Mouse (Mus musculus) frontal cortex, adult (tissue): Measurements from ENCODE around the gene Sbf2.

Experiments used
- ATAC-seq: cut with Nextera tagmentation; 2 replicates; pipeline ENCODE4 v1.9.2; 2017; ENCODE audit warnings: mild to moderate bottlenecking, moderate library complexity, mixed read lengths; ENCODE audit not compliant: low TSS enrichment

Gene Sbf2

DNA sequence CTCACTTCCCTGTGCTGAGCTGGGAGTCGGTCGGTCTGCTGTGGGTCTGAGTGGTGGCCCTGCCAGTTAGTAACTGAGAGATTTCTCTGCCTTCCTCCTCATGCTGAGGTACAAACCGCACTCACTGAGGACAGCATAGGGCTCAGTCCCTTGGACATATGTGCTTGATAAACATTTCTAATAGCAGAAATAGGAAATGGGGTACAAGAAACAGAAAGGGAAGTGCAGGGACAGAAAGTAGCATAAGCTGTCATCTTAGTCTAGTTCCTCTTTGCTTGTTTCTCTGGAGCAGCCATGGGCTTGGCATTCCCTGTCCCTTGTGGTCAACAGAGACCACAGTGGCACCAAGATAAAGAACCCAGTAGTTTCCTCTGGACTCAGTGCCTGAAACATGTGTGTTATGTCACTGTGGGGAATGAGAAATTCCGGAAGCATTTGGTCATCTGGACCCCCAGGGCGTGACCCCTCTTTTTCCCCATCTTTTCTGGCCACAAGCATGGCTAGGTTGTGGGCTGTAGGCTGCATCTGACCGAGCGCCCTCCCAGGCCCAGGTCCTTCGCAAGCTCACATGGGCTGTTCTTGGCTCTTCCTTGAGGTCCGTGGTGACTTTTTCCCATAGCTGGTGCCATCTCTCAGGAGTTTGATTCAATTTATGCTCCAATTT, 301.2 kb downstream of the Sbf2 start:
- no peak for ATAC-seq

DNA sequence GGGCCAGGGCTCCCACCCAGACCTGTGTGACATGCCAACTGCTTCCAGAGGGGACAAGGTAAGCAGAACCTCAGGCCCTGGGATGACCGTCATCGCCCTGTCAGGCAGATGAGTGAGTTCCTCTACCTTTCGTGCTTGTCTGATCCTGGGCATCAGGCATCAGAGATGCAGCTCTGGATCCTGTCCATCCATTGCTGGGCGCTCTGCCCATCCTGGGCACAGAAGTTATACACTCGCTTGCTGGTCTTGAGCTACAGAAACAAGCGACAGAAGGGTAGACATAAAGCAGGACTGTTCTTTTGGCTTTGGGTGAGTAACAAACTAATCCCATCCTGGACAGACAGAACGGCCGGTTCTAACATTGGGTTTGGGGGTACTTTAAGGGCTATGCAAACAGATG, 305.5 kb downstream of the Sbf2 start:
- ATAC-seq, result no peak

DNA sequence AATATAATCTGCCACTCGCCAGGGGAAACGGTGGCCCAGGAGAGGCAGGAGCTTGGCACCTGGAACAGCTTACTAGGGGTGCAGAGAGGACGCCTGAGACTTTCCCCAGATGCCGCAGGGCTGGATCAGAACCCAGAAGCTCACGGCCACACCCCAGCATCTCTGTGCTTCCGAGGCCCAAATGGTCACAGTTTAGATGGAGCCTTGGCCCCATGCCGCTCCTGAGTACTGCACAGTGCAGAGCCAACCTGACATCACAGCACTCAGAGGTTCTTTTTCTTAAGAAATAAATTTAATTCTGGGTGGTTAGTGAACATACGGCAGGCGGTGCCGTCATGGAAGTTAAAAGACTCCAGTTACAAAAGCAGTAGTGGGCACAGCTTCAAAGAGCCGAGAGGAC, 307.0 kb downstream of the Sbf2 start:
- ATAC-seq, result no peak

DNA sequence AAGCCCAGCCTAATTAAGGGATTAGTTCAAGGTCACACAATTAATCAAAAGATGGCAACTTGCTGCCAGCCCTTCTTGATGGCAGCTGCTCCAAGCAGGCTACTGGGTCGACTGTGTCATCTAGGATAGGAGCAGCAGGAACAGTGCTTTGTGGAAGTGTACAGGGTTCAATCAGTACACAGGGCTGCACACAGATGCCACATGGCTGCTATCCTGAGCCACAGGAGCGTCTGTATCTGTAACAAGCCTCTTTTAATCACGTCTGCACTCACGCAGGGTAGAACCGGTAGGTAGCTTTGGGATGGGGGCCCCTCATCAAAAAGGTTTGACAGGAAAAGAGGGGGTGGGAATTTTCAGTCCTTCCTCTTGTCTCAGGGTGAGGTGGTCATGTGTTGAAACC, 308.4 kb downstream of the Sbf2 start:
- no peak for ATAC-seq

DNA sequence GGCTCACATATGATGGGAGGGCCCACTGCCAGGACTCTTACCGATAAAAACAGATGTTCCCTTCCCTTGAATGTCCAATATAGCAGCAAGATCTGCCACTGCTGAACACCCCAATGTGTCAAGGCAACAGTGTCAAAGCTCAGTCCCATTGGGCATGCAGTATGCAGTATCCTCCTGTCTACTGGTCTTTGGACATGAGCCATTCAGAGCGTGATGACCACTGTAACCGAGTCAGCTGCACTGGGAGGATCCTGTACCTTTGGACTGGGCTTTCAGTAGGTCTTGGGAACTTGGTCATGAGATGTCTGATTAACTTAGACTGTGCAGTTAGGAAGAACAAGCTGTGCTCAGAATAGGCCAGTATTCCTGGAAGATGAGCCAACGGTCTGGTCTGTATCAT, 309.2 kb downstream of the Sbf2 start:
- ATAC-seq, result no peak

DNA sequence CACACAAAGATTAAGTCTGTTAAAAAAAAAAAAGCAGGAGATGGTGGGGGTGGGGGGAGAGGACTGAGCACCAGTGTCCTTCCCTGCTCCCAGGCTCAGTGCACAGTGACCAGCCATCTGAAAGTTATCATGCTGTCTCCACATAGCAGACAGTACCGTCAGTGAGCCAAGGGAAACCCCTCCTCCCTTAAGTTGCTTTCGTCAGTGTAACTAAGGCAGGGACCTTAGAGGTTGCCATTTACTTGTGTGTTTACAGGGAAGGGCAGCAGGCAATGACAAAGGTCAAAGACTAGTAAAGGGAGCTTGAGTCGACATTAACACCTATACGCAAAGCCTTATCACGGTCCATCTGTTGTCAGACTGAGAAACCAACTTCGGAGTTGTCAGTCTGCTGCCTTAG, 311.8 kb downstream of the Sbf2 start:
- ATAC-seq, result no peak

DNA sequence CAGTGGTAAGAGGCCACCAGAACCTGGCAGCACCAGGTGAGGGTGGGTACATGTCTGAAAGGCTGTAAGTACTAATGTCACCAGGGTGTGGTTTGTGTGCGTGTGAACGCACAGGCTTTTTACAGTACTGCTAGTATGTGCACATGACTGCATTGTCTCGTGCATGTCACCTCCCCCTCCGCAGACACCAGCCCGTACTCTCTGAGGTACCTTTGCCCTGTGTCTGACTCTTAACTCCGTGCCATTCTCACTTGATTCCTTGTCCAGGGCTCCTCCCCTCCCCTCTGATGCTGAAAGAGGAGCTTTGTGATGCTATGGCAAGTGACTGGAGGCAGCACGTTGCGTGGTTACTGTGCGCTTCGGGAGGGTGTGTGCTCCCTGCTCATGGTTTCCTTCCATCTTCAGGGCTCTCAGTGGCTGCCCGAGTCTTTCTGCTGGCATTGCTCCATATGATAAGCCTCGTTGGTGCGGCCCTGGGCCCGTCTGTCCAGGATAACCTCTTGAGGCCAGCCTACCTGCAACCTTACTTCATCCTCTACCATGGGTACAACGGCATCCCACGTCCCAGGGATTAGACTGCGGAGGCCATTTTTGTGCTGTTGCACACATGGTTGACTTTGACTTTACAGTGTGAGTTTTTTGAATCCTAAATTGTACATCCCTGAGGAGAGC, 315.8 kb downstream of the Sbf2 start:
- no peak for ATAC-seq

DNA sequence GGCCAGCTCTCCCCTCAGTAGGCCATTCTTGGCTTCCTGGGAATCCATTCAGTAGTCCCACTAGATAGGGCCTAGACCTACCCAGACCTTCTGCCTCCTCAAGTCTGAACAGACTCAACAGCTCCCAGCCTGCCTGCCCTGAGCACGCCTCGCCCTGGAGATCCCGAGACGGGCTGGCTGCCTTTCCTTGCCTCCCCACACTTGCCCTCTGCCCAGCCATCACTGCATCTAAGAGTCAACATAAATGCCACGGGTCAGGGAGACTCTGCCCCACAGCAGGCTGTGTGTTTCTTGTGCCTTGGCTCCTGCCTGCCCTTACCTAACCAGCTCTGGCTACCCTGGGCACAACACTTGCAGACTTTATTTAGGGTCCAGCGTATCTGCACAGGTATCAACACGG, 316.6 kb downstream of the Sbf2 start:
- no peak for ATAC-seq

DNA sequence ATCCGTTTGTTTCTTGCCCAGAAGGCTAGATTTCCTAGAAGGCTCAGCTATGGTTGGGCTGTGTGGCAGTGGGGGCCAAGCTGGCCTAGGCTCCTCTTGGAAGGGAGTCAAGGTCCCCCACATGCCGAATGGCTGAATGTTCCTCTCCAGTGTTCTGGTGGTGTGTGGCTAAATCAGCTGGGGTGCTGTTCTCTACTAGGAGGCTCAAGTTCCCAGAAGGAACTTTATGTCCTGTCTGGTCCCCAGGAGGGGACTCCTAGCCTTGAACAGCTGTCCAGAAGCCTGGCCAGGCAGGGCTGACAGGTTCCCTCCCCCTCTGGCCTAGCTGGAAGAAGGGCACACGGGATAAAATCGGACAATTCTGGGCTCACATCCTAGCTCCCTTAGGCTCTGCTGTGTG, 317.1 kb downstream of the Sbf2 start:
- ATAC-seq, result no peak

DNA sequence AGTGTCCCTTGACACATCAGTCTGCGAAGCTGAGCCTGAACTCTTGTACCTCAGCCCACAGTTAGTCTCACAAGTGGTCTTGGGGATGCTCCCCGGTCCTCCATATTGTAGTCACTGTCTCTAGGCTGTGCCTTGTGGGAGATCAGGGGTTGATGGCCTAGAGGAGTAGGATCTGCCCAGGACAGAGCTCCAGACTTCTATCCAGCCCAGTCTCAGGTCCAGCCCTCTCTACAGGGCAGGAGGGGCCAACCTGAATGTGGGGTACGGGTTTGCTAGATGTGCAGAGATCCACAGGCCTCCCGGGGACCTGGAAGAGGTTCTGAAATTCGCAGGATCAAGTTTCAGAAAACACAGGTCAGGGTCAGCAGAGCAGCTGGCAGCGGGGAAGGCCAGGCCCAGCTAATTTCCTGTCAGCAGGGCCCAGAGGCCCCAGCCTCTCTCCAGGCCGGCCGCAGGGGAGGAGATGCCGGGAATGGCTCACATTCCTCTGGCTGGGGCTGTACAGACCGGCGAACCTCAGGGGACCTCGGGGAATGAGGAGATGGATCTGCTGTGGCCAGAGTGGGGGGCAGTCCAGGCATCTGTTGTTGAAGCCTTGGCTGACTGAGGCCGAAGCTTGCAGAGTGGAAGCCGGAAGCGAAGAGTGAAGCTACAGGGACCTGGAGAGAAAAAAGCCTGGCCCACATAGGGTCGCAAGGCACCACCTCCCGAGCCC, 317.7 kb downstream of the Sbf2 start:
- ATAC-seq, result no peak

DNA sequence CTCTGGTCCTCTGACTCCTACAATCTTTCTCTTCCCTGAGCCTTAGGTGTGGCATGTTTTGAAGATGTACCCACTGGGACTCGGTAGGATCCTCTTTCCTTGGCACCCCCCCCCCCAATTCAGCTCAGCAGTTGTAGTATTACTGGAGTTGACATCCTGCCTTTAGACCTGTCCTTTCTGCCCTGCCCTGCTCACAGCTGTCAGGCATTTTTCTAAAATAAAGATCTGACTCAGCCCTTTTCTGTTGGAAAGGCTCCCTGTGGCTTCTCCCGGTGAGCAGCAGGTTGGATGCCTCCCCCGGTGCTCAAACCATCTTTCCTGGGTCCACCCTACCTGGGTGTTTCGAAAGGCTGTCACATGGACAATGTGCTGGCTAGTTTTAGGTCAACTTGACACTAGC, 325.1 kb downstream of the Sbf2 start:
- ATAC-seq, result no peak

DNA sequence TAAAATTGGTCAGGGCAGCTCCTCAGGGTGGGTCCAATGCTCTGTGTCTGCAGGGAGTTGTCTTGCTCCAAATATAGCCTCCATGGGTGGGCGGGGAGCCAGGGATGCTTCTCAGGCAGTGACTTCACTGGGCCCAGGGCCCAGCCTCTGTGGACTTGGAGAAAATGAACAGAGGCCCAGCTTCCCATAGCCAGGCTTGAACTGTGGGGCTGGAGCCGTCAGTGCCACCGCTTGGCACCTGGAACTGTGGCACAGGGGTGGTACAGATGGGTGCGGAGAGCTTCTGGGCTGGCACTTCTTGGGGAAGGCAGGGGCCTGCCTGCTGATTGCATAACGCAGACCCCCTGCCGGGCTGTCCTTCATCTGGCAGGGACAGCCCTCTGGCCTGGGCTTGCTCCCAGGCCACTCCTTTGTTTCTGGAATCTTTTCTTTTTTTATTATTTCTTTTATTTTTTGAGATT, 326.0 kb downstream of the Sbf2 start:
- no peak for ATAC-seq

DNA sequence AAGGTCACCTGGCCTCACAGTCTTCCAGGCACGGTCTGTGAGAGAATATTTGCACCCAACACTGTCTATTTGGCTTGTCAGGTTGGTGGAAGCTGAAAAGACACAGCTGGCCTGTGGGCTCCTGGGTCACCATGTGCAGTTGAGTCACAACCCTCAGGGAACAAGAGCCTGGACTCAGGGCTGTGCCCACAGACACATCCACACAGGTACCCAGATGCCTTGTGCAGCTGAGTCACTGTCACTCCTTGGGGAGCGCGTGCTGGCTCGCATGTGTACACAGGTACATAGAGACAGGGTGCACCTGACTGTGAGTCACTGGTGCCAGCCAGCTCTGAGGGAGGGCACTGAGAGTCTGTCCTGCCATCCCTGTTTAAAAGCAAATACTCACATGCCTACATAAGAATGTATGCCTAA, 326.5 kb downstream of the Sbf2 start:
- ATAC-seq, result no peak

DNA sequence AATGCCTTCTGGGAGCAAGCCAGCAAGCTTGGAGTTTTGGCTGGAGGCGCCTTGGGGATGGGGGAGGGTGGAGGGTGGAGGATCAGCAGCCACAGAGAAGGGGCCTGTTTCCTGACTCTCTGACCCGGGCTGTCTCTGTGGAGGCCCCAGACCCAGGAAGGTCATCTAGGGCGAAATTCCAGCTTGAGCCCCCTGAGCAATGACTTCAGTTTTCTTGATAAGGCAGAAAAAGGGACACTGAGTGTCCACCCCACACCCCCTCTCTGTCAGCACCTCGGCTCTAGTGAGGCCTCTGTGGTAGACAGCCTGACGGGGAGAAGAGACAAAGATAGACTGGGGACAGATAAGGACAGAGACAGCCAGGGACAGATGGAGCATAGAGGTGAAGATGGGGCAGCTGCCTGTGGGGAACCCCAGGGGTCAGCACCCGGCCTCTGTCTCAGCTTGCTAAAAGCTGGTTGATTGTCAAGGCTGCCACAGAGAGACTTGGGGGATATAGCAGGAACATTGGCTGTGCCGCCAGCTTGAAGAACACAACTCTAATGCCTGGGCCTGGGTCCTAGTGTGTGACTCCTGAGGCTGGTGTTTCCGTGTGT, 327.1 kb downstream of the Sbf2 start:
- no peak for ATAC-seq

DNA sequence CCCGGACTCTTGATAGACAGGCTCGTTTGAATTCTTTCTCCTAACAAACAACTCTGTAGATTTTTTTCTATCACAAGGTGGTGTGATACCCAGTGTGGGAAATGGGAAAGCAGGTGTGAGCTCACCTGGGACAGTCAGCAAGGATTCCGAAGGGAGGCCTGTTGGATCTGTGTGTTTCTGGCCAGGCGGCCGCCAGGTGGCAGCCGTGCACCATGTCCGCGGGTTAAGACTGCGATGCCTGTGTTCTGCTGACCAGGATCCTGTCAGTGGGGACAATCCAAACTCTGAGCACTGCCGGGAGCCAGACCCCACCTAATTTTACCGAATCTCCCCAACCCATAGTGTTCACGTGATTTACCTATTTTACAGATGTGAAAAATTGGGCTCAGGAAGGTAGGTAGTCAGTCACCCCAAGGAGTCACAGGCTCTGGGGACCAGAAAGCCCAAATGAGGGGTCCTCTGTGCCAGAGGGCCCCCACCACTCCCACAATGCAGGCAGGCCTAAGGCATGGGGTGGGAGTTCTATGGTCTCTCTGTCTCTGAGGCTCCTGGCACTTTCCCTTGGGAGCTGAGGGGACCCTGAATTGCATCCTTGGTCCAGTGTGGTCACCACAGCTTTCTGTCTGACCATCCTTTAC, 327.8 kb downstream of the Sbf2 start:
- peak; percentile 84; the same call in 1 of the 2 replicates for ATAC-seq

DNA sequence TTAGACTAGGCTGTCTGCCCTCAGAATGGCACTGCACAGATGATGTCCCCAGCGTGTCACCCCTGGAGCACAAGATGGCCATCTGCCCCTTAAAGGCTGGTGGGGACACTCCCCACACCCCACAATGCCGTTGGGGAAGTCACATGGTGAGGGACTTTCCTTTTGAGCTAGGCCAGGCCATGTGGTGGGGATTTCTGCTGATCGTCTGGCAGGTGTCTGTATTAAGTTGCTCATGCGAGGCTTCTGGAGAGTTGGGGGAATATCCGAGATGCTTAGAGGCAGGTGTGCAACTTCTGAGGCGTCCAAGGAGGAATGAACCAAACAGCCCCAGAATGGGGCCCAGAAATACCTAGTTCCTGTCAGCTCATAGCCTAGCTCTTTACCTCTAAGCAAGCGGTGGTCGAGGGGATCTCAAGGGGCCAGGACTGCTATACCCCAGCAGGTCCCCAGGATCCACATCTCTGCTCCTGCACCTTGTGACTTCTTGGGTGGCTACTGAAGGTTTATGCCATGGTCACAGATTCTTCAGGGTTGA, 328.5 kb downstream of the Sbf2 start:
- ATAC-seq, result no peak

DNA sequence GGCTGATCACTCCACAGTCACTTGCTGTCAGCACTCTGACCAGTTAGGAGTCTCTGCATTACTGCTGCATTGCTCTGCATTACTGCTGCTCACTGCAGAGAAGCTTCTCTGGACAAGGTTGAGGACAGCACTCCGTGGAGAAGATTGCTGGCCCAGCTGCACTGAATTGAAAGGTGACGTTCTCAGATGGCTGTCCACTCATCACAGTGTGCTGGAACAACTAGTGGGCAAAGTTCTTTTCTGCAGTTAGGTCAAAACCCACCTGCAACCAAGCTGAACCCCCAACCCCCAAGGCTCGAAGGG, 328.9 kb downstream of the Sbf2 start:
- ATAC-seq, result no peak

DNA sequence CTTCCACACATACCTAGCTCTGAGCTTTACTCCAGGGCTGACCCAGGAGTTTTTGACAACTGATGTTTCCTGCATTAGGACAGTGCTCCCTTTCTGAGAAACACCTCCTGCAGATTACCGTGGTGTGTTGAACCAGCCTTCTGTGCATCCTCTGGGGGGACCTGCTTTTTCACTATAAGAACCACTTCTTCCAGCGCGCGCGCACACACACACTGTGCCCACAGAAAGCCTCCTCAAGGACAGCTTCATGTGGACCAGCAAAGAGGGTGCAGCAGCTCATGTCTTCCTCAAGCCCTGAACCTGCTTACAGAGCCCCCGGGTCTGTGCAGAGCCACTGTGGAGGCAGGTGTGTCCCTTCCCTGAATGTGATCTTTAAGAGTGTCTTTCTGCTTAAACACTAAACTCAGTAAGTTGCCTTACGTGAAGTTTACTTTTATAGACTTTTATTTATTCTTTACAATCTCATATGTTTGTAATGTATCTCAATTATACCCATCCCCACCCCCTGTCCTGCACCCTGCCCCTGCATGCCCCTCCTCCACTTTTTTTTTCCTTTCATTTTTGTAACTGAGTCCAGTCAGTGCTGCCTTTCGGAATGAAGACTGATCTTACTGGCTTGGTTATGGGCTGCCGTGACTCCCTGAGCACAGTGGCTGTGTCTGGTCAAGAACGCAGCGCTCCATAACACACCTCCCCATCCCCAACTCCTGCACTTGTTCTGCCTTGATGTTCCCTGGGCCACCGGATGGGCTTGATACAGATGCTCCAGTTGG, 329.5 kb downstream of the Sbf2 start:
- no peak for ATAC-seq

DNA sequence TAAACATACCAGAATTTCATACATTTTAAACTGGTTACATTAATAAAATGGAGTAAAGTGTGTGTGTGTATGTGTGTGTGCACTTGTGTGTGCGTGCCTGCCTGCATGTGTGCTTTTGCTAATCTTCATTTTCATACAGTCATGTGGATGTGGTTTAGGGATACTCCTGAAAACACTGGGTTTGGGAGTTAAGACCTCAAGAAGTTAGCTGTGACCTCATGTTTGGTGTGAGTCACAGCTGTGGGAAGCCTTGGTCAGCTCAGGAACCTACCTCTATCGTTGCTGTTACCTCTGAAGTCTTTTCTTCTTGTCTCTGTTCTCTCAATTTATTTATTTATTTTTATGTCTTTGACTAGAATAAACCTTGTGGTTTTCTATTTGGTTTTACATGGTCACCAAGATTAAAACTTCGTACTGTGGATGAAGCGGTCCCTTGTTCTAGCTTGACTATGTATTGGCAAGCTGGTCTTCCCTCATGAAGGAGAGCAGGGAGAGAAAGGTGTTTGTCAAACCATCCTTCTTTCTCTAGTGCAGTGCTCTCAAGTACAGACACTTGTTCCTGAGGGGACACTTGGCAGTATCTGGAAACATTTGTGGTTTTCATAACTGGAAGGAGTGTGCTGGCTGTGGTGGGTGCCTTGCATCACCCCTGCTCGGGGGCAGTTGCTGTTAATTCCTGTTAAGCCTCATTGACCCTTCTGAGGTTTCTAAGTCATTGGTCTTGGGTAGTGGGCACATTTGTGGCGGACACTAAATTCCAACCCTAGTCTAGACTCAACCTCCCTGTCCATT, 331.0 kb downstream of the Sbf2 start:
- ATAC-seq, result no peak

DNA sequence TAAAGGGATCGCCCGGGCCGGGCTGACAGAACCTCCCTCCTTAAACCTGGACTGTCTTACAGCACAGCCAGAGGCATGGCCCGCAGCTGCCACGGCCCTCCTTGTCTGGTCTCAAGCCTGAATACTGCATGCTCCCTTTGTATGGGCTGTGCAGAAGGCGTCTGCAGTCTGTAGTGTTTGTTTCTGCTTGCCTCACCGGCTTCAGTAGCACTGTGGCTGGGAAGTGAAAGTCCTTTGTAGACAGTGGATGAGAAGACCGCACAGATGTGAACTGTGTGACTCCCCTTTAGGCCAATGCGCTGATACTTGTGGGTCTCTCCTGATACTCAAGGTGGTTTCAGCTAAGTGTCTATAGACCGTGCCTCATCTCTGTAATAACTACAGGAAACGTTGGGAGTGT, 331.9 kb downstream of the Sbf2 start:
- no peak for ATAC-seq
